Mouse (Mus musculus): ENCODE data around the gene Kif1c.
A peak's percentile ranks its signal among the peaks of the same experiment; 100 is the strongest.

Kif1c gene

DNA sequence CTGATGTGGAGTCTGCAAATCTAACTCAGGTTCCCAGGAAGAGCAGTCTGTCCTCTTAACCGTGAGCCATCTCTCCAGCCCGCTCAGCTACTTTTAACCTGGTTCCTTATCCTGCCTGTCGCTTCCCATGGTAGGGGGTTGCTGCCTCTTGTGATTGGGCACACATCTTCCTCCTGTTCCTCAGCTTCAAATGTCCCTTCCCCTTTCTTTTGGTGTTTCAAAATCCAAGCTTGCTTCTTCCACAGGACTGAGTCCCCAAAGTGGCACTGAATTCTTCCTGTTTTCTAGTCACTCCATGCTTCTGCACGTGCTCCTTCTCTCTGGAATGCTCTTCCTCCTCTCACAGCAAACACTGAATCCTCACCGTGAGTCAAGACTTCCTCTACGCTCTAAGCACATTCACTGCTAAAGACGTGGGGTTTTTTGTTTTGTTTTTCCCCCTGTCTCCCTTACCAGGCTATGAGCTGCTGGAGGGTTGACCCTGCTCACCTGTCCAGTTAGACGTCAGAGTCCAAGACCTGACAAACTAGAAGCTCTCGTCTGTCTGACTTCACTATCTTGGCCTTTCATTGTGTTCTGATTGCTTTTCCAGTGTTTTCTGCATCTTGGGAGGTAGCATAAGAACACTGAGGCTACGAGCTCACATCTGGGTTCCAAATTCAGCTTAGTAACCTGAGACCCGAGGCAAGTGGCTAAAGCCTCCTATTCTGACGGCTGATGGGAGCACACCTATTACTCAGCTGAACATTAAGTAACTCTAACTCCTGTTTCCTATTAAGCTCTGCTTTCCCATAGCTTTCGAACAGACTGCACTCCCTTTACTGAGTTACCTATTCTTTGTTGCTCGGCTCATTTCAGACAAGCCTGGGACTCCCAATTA is 32.8 kb upstream of the Kif1c start:
- no peak for DNase-seq (ENCODE audit: low spot score in 2 of 2)

GRCm38 (mm10) chr11:70668335-70668770 is 32.0 kb upstream of the Kif1c start:
- DNase-seq (ENCODE audit: low spot score in 2 of 2): peak in 1 of 2 experiments; percentile 62

- peak; percentile 97 for DNase-seq (ENCODE audit: low spot score in 2 of 2)
Measured at GRCm38 (mm10) chr11:70668771-70669505, 31.4 kb upstream of the Kif1c start, which contains the start of gene Spag7. TSS of gene Spag7 (minus strand) at chr11:70669416.

DNA sequence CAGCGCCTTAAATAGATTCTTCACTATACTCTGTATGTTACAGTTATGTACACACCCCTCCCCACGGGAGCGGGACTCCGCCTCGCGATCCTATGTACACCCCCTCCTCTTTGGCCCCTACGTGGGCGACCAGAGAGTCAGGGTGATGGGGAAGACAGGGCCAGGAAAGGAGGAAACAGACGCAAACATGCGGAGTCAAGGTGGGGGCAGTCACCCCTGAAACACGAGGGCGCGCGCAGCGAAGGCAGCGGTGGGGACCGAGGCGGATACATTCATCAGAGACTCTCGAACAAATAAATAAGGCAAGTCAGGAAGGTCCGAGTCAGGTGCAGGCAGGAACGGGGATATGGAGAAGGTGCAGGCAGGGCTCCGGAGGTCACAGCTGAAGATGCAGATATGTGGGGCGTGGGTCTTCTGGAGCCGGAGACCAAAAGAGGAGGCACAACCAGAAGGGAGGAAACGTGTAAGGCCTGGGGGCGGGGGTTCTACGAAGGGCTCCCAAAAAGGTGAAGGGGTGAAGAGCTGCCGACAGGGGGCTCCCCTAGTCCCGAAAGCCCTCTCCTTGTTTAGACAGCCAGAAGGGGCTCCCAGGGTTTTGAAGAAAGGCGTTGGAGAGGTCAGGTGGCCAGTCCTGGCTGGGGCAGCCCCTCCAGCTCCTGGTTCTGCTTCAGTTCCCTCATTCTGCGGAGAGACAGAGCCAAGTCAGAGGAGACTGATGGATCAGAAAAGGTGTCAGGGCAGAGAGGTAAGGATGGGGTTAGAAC is 30.6 kb upstream of the Kif1c start:
- DNase-seq (ENCODE audit: low spot score in 2 of 2): peak; percentile 53 to 64

- no peak for DNase-seq (ENCODE audit: low spot score in 2 of 2)
Measured at GRCm38 (mm10) chr11:70670483-70670882, 29.9 kb upstream of the Kif1c start.

GRCm38 (mm10) chr11:70671333-70672047 is 28.9 kb upstream of the Kif1c start:
- no peak for DNase-seq (ENCODE audit: low spot score in 2 of 2)

DNA sequence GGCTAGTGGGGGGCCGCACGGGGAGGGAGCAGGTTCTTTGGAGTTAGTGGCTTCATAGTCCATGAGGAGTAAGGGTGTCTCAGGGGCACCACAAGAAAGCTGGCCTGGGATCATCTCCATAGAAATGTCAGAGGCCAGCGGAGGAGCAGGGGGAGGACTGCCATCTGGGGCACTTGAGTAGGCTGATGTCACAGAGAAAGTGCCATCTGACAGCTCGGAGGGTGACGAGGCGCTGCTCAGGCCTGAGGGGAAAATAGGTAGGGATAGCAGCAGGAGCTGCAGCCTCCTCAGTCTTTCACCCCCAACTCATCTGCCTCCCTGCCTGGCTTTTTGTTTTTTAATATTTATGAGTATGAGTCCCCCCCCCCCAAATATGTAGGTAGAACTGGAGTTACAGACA is 26.3 kb upstream of the Kif1c start:
- no peak for DNase-seq (ENCODE audit: low spot score in 2 of 2)

DNA sequence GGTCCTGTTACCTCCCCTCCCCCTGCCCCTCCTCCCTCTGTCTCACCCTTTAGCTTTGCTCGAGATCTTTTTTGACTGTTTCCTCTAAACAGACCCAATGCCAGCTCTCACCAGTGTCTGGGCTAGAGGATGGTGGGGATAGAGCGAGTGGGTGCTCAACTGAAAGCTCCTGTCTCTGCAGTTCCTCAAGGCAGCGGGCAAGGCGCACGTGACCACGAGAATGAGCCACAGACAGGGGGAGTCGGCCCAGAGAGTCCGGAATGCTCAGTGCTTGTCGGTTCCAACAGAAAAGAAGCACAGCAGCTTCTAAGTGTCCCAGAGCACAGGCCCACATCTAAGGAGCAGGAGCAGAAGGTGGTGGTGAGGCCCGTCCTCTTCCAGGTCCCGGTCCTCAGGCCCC is 25.8 kb upstream of the Kif1c start:
- no peak for DNase-seq (ENCODE audit: low spot score in 2 of 2)

GRCm38 (mm10) chr11:70678092-70678491 is 22.3 kb upstream of the Kif1c start:
- DNase-seq (ENCODE audit: low spot score in 2 of 2): no peak

DNA sequence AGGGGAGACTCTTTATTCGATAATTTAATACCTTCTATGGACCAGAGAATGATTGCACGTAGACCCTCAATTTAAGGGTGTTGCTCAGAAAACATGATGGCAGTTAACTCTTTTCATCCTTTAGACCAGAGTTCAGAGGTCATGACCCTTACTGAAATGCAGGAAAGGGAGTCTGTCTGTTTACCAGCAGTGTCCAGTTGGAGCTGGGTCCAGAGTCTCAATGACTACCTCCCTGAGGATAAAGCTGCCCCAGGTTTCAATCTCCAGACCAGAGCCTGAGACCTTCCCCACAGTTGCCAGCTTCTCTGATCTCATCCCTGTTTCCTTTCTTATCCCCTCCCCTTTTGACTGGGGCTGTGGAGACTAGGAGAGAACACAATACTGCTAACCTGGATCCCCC is 21.8 kb upstream of the Kif1c start:
- DNase-seq (ENCODE audit: low spot score in 2 of 2): no peak

- DNase-seq (ENCODE audit: low spot score in 2 of 2): no peak
Measured at GRCm38 (mm10) chr11:70679361-70679760, 21.0 kb upstream of the Kif1c start.

DNA sequence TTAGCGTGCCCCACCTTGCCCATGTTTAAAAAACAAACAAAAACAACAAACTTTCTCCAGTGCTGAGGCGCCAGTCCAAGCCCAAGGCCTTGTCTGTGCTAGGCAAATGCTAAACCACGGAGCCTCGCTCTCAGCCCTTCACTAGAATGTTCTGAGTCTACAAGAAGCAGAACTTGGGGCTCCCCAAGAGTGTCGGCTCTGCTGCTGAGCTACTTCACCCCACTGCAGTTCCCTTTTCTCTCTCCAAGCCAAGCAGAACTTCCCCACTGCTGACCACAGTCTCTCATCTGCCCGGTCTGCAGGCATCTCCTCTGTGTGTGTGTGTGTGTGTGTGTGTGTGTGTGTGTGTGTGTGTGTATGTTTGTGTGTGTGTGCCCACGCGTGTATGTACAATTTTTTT is 20.5 kb upstream of the Kif1c start:
- DNase-seq (ENCODE audit: low spot score in 2 of 2): no peak

DNA sequence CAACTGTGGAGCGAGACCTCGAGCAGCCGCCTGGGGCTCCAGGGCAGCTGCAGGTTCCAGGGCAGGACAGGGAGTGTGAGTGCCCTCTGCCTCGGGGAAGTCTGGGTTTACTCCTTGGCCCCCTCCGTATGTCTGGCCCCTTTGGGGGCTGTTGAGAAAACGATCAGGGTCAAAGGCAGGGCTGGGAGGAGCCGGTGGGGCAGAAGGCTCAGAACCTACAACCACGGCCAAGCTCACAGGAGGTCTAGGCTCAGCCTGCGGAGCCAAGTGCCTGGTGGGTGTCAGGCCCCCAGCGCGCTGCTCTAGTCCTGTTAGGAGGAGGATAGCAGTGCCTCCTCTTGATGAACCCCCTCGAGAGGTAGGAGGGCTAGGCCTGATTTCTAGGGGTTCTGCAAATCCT is 19.2 kb upstream of the Kif1c start:
- no peak for DNase-seq (ENCODE audit: low spot score in 2 of 2)

- no peak for DNase-seq (ENCODE audit: low spot score in 2 of 2)
Measured at GRCm38 (mm10) chr11:70681897-70682581, 18.3 kb upstream of the Kif1c start.

DNA sequence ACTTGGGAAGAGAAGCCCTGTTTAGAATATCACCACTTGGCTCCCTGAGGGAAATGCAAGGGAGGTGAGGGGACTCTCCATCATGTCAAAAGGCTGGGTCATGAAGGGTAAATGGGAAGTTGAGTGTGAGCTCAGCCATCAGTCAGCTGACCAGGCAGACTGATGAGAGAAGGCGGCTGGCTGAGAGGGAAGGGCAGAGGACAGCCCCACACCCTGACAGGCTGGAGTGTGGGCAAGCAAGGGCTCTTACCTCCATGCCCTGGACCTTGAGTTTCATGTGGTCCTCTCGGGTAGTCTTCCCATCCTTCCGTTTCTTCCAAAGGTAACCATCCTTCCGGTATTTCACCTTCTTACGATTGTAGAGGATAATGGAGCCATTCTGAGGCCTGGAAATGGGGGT is 16.7 kb upstream of the Kif1c start:
- no peak for DNase-seq (ENCODE audit: low spot score in 2 of 2)

DNA sequence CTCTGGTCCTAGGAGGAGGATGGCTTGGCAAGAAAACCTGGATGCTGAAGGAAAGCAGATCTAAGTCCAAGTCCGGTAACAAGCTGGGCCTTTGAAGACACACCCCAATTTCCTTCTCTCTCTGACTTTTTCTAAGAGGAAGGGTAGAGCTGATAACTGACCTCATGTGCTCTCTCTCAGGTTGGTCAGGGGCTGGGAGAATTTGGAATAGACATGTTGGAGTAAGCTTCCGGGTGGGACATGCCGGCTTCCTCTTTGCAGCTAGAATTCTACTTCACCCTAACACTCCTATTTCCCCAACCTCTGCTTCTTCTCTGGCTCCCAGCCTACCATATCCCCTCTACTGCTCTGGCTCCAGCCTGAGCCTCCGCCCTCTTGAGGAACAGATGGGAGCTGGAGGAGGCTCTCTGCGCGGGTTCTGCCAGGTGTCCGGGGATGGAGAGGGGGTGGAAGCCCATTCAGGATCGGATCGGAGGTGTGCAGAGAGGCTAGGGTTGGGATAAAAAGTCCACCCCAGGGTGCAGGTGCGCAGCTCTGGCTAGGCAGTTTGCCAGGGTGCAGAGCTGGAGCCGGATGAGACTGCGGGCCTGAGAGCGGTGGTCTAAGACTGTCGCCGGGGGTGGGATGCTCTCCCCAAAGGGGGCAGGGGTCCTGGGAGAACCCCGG is 13.3 kb upstream of the Kif1c start:
- peak in 1 of 2 experiments; percentile 51 for DNase-seq (ENCODE audit: low spot score in 2 of 2)

- peak; percentile 74 to 84 for DNase-seq (ENCODE audit: low spot score in 2 of 2)
Measured at GRCm38 (mm10) chr11:70687601-70688199, 12.6 kb upstream of the Kif1c start, which contains the start of gene Camta2. TSS of gene Camta2 (minus strand) at chr11:70688105.

- DNase-seq (ENCODE audit: low spot score in 2 of 2): no peak
Measured at GRCm38 (mm10) chr11:70688372-70688771, 12.0 kb upstream of the Kif1c start.

DNA sequence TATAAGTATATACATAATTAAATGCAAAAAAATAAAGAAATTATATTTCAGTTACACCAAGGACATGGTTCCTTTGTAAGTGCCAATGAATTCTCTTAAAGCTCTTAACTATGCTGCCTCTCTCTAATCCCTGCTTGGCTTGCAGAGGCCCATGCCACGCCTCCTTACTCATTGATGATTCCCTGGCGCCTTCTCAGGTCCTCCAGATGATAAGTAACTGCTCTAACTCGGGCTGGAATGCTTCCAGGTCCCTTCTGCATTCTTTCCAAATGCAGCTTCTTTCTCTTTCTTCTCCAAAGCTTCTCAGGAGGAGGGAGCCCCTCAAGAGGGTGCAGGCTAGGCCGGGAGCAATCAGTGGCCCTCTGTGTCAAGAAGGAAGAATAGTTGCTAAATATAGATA is 10.8 kb upstream of the Kif1c start:
- DNase-seq (ENCODE audit: low spot score in 2 of 2): no peak

DNA sequence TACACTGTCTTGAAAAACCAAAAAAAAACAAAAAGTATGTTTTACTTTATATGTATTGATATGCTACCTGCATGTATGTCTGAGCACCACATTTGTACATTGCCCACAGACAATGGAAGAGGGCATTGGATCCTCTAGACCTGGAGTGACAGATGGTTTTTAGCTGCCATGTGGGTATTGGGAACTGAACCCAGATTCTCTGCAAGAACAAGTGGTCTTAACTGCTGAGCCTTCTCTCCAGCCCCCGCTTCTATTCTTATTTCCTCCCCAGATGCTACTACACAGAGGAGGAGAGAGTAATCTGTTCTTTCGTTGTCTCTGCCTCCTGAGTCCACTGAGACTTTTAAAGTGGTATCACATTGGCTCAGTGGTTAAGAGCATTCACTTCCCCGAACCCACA is 6.8 kb upstream of the Kif1c start:
- no peak for DNase-seq (ENCODE audit: low spot score in 2 of 2)

Data from frontal cortex, postnatal 25 days (tissue).